Mouse (Mus musculus) erythroblast, embryonic 14.5 days (primary cell): ENCODE results near the gene Nipa2.

ENCODE experiments used
- GATA1 ChIP-seq: IDR thresholded peaks from 2 replicates; pipeline ENCODE4 v1.6.1; 2012; ENCODE audit warnings: low read length, inconsistent platforms, mixed read lengths
- TAL1 ChIP-seq: IDR thresholded peaks from 3 replicates; pipeline ENCODE4 v1.6.1; 2012; ENCODE audit warnings: low read length, inconsistent platforms, mixed read lengths

- TF ChIP-seq GATA1 (no peak), TAL1 (no peak)
Measured at GRCm38 (mm10) chr7:55998997-55999396, 36.7 kb upstream of the Nipa2 start.
